Mouse (Mus musculus) limb, embryonic 15.5 days (tissue): ENCODE data around the gene Lrrc59. TPM values are rescaled to one million over a fixed set of nuclear protein-coding genes. Genes with fewer than 3 reads are reported as not detected.

Source experiments
- ATAC-seq: fragments of 200-750 bp; cut with Nextera tagmentation; 2 replicates; pipeline ENCODE4 v1.8.0; 2017; ENCODE audit warnings: low read depth, moderate TSS enrichment; ENCODE audit not compliant: insufficient number of reproducible peaks, low FRiP score, low TSS enrichment
- H3K27ac ChIP-seq: fragments of 300-500 bp; sonication (generic); 2 replicates; pipeline ENCODE4 v1.5.1; 2015; ENCODE audit warnings: moderate library complexity, mild to moderate bottlenecking, inconsistent platforms
- H3K27me3 ChIP-seq: fragments of 300-500 bp; sonication (generic); 2 replicates; pipeline ENCODE4 v1.6.1; 2015; ENCODE audit warnings: inconsistent platforms
- H3K36me3 ChIP-seq: fragments of 300-500 bp; sonication (generic); 2 replicates; pipeline ENCODE4 v1.6.1; 2015; ENCODE audit warnings: inconsistent platforms
- H3K4me1 ChIP-seq: fragments of 300-500 bp; sonication (generic); 2 replicates; pipeline ENCODE4 v1.6.1; 2015; ENCODE audit warnings: inconsistent platforms
- H3K4me2 ChIP-seq: fragments of 300-500 bp; sonication (generic); 2 replicates; pipeline ENCODE4 v1.6.1; 2015; ENCODE audit warnings: mild to moderate bottlenecking, inconsistent platforms
- H3K4me3 ChIP-seq: fragments of 300-500 bp; sonication (generic); 2 replicates; pipeline ENCODE4 v1.5.1; 2015; ENCODE audit warnings: mild to moderate bottlenecking, inconsistent platforms
- H3K9ac ChIP-seq: fragments of 300-500 bp; sonication (generic); 2 replicates; pipeline ENCODE4 v1.6.1; 2015; ENCODE audit warnings: inconsistent platforms
- H3K9me3 ChIP-seq: fragments of 300-500 bp; sonication (generic); 2 replicates; pipeline ENCODE4 v1.6.1; 2016; ENCODE audit warnings: inconsistent platforms
- WGBS: fragments of 180-500 bp; shearing (Covaris S2); methylation state at CpG from one replicate; pipeline ENCODE4 v1.1.7; 2015; 5-methylcytosine and 5-hydroxymethylcytosine counted together
- polyA plus RNA-seq: library from polyadenylated mRNA; unstranded; fragments of >200 nt; fragmentation: Nextera tagmentation; extraction: Ambion mirVana; gene quantifications from 2 replicates; pipeline ENCODE4 v1.2.1, GENCODE M21; 2015

The Lrrc59 gene
- 231 and 234 TPM in 2 replicates for polyA plus RNA-seq

GRCm38 (mm10) chr11:94629199-94629883 is at the start of gene Lrrc59:
TSS of gene Lrrc59 (plus strand) at chr11:94629767.
- H3K9ac ChIP-seq: peak within 1 kb of the TSS; percentile 75
- peak; percentile 91 for ATAC-seq
- H3K27ac ChIP-seq: peak within 1 kb of the TSS; percentile 84
- H3K36me3 ChIP-seq: peaks cover 30% of the 10 kb centered on the region
- peak within 1 kb of the TSS; percentile 96 for H3K4me3 ChIP-seq
- WGBS: 4% methylated on average over 41 of the region's 41 CpGs
- H3K4me1 ChIP-seq: peaks cover 15% of the 10 kb centered on the region
- peak within 1 kb of the TSS; percentile 73 for H3K4me2 ChIP-seq
- H3K9me3 ChIP-seq: no peaks in the 10 kb centered on the region
- H3K27me3 ChIP-seq: no peaks in the 10 kb centered on the region

GRCm38 (mm10) chr11:94580111-94580740 is 49.3 kb upstream of the Lrrc59 start:
- Histone ChIP-seq H3K9ac (no peak overlapping the region), H3K27ac (no peak overlapping the region), H3K4me3 (no peak overlapping the region), H3K4me2 (no peak overlapping the region), H3K36me3 (0 out of 2 replicates have a peak, but pooled peaks cover 2% of the 10 kb centered on the region), H3K27me3 (no peaks in the 10 kb centered on the region), H3K4me1 (peaks cover 11% of the 10 kb centered on the region; the same call in 1 of the 2 replicates), H3K9me3 (no peaks in the 10 kb centered on the region)
- no peak for ATAC-seq
- 89% methylated on average over 5 of the region's 5 CpGs for WGBS

- H3K27ac ChIP-seq: peak overlapping the region; percentile 64; the same call in 1 of the 2 replicates
- no peak overlapping the region for H3K4me2 ChIP-seq
- peaks cover 9% of the 10 kb centered on the region; the same call in 1 of the 2 replicates for H3K4me1 ChIP-seq
- peak; percentile 82 for ATAC-seq
- H3K27me3 ChIP-seq: no peaks in the 10 kb centered on the region
- H3K4me3 ChIP-seq: no peak overlapping the region
- H3K9me3 ChIP-seq: no peaks in the 10 kb centered on the region
- no peak overlapping the region for H3K9ac ChIP-seq
- no peaks in the 10 kb centered on the region for H3K36me3 ChIP-seq
- WGBS: 46% methylated on average over 9 of the region's 9 CpGs
Measured at GRCm38 (mm10) chr11:94585091-94585490, 44.5 kb upstream of the Lrrc59 start.

- no peak for ATAC-seq
- 79% methylated on average over 6 of the region's 6 CpGs for WGBS
- no peak overlapping the region for H3K4me2 ChIP-seq
- H3K4me3 ChIP-seq: no peak overlapping the region
- peaks cover 19% of the 10 kb centered on the region; the same call in 1 of the 2 replicates for H3K4me1 ChIP-seq
- no peak overlapping the region for H3K27ac ChIP-seq
- H3K36me3 ChIP-seq: no peaks in the 10 kb centered on the region
- H3K27me3 ChIP-seq: no peaks in the 10 kb centered on the region
- no peaks in the 10 kb centered on the region for H3K9me3 ChIP-seq
- H3K9ac ChIP-seq: no peak overlapping the region
Measured at GRCm38 (mm10) chr11:94587511-94587910, 42.1 kb upstream of the Lrrc59 start.

GRCm38 (mm10) chr11:94596311-94596852 is 33.2 kb upstream of the Lrrc59 start:
- H3K27me3 ChIP-seq: no peaks in the 10 kb centered on the region

GRCm38 (mm10) chr11:94597319-94597718 is 32.2 kb upstream of the Lrrc59 start:
- H3K9ac ChIP-seq: no peak overlapping the region
- H3K4me3 ChIP-seq: no peak overlapping the region
- H3K27ac ChIP-seq: no peak overlapping the region
- H3K27me3 ChIP-seq: no peaks in the 10 kb centered on the region
- no peaks in the 10 kb centered on the region for H3K9me3 ChIP-seq
- 67% methylated on average over 4 of the region's 4 CpGs for WGBS
- H3K4me2 ChIP-seq: no peak overlapping the region
- H3K36me3 ChIP-seq: no peaks in the 10 kb centered on the region
- ATAC-seq: no peak
- H3K4me1 ChIP-seq: peaks cover 17% of the 10 kb centered on the region

More at GRCm38 (mm10) chr11:94596311-94596852, 33.2 kb upstream of the Lrrc59 start:
- Histone ChIP-seq H3K36me3 (no peaks in the 10 kb centered on the region), H3K4me2 (no peak overlapping the region), H3K4me1 (peaks cover 16% of the 10 kb centered on the region), H3K9ac (no peak overlapping the region), H3K4me3 (no peak overlapping the region), H3K9me3 (no peaks in the 10 kb centered on the region), H3K27ac (no peak overlapping the region)
- 68% methylated on average over 7 of the region's 7 CpGs for WGBS
- no peak for ATAC-seq

- Histone ChIP-seq H3K27ac (no peak overlapping the region), H3K4me2 (no peak overlapping the region), H3K4me3 (no peak overlapping the region), H3K36me3 (no peaks in the 10 kb centered on the region), H3K9me3 (no peaks in the 10 kb centered on the region), H3K27me3 (no peaks in the 10 kb centered on the region; the same call in 1 of the 2 replicates), H3K4me1 (peaks cover 20% of the 10 kb centered on the region), H3K9ac (no peak overlapping the region)
- no peak for ATAC-seq
- 67% methylated on average over 6 of the region's 6 CpGs for WGBS
Measured at GRCm38 (mm10) chr11:94598437-94599120, 31.0 kb upstream of the Lrrc59 start.

- Histone ChIP-seq H3K4me2 (peak overlapping the region; percentile 58), H3K27ac (no peak overlapping the region), H3K9ac (no peak overlapping the region), H3K9me3 (no peaks in the 10 kb centered on the region), H3K27me3 (no peaks in the 10 kb centered on the region; the same call in 1 of the 2 replicates), H3K36me3 (no peaks in the 10 kb centered on the region), H3K4me3 (peak overlapping the region; percentile 57; the same call in 1 of the 2 replicates), H3K4me1 (peaks cover 20% of the 10 kb centered on the region)
- no peak for ATAC-seq
- 91% methylated on average over 7 of the region's 7 CpGs for WGBS
Measured at GRCm38 (mm10) chr11:94600447-94600846, 29.1 kb upstream of the Lrrc59 start.

- peak within 1 kb of the TSS; percentile 57 for H3K4me3 ChIP-seq
- H3K27me3 ChIP-seq: no peaks in the 10 kb centered on the region; the same call in 1 of the 2 replicates
- WGBS: under 1% methylated on average over 51 of the region's 52 CpGs
- ATAC-seq: peak; percentile 78
- H3K4me2 ChIP-seq: peak within 1 kb of the TSS; percentile 58
- H3K9ac ChIP-seq: peak within 1 kb of the TSS; percentile 48
- no peaks in the 10 kb centered on the region for H3K9me3 ChIP-seq
- H3K36me3 ChIP-seq: no peaks in the 10 kb centered on the region
- peaks cover 20% of the 10 kb centered on the region for H3K4me1 ChIP-seq
- peak within 1 kb of the TSS; percentile 67 for H3K27ac ChIP-seq
Measured at GRCm38 (mm10) chr11:94601321-94602281, 28.0 kb upstream of the Lrrc59 start, which contains the start of gene Acsf2. TSS of gene Acsf2 (minus strand) at chr11:94601871.

GRCm38 (mm10) chr11:94602356-94602955 is 27.1 kb upstream of the Lrrc59 start:
- WGBS: 67% methylated on average over 11 of the region's 11 CpGs
- Histone ChIP-seq H3K27ac (peak overlapping the region; percentile 67), H3K27me3 (no peaks in the 10 kb centered on the region; the same call in 1 of the 2 replicates), H3K9ac (peak overlapping the region; percentile 48; the same call in 1 of the 2 replicates), H3K9me3 (no peaks in the 10 kb centered on the region), H3K4me3 (peak overlapping the region; percentile 57; the same call in 1 of the 2 replicates), H3K4me1 (peaks cover 20% of the 10 kb centered on the region), H3K4me2 (peak overlapping the region; percentile 58), H3K36me3 (no peaks in the 10 kb centered on the region)
- no peak for ATAC-seq
